Mouse (Mus musculus): Measurements from ENCODE around the gene Cdk6. TPM values are rescaled to one million over a fixed set of nuclear protein-coding genes. Genes with fewer than 3 reads are reported as not detected.
"Not testable (repeated sequence)": the region's sequence is repeated elsewhere in the genome, so short reads cannot be mapped to it uniquely, and the experiment has no call there.

Gene Cdk6
- polyA plus RNA-seq, 1 experiment = 8.9 TPM

- H3K4me2 ChIP-seq (ENCODE audit: low read depth) = no peak overlapping the region
- TF ChIP-seq POLR2AphosphoS2 (IDR thresholded peaks at IDR 0.05; ENCODE audit: insufficient read length, low read depth) (no peak), MAX (IDR thresholded peaks at IDR 0.05; ENCODE audit: low read depth) (no peak), SRF (IDR thresholded peaks at IDR 0.05; ENCODE audit: control insufficient read depth, insufficient read length, low read depth) (no peak), MYOD1 (IDR thresholded peaks at IDR 0.05; ENCODE audit: control insufficient read depth in 1 of 3, insufficient read length in 2 of 3, low read depth in 2 of 3) (no peak)
These were observed 79.0 kb downstream of the Cdk6 start for GRCm38 (mm10) chr5:3420094-3420831.

DNA sequence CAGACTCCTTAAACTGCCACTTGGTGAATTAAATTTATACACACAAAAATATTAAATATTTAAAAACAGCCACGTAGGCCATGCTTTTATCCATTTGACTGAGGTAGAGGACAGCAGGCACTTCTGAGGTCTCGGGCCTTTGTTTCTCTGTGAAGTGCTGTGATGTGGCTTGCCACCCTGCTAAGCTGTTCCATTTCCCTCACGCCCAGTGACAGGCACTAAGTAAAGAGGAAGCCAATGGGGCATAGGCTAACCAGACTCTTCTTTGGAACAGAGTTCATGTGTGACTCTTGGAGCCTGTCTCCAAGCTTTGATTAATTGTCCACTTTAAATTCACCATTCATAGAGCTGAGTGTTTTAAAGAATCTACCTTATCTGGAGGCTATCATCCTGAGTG is 79.5 kb downstream of the Cdk6 start:
- H3K27me3 ChIP-seq (ENCODE audit: control insufficient read depth, insufficient read depth, insufficient read length) = no peaks in the 10 kb centered on the region
- no peak overlapping the region for H3ac ChIP-seq (ENCODE audit: control insufficient read depth, insufficient read length)
- H3K4me2 ChIP-seq (ENCODE audit: low read depth) = no peak overlapping the region
- no peak for TF ChIP-seq USF1 (IDR thresholded peaks at IDR 0.05; ENCODE audit: low read depth)
- TF ChIP-seq E2F4 (IDR thresholded peaks at IDR 0.05; ENCODE audit: insufficient read depth) = no peak
- no peak for TF ChIP-seq TCF12 (IDR thresholded peaks at IDR 0.05; ENCODE audit: insufficient read depth, poor library complexity, severe bottlenecking)
- no peak for TF ChIP-seq MYOG (IDR thresholded peaks at IDR 0.05; ENCODE audit: control insufficient read depth in 1 of 3, insufficient read depth in 1 of 3, insufficient read length in 2 of 3, low read depth in 2 of 3)
- no peak for TF ChIP-seq CEBPB (IDR thresholded peaks at IDR 0.05; ENCODE audit: insufficient read depth, poor library complexity, severe bottlenecking)
- TF ChIP-seq SRF (IDR thresholded peaks at IDR 0.05; ENCODE audit: control insufficient read depth, insufficient read length, low read depth) = no peak
- TF ChIP-seq MAX (IDR thresholded peaks at IDR 0.05; ENCODE audit: low read depth) = no peak
- TF ChIP-seq POLR2A (IDR thresholded peaks at IDR 0.05; ENCODE audit: insufficient read length, low read depth) = no peak
- TF ChIP-seq MYOD1 (IDR thresholded peaks at IDR 0.05; ENCODE audit: control insufficient read depth in 1 of 3, insufficient read length in 2 of 3, low read depth in 2 of 3) = no peak
- TF ChIP-seq REST (IDR thresholded peaks at IDR 0.05; ENCODE audit: insufficient read depth, insufficient read length) = no peak
- no peak for TF ChIP-seq POLR2AphosphoS2 (IDR thresholded peaks at IDR 0.05; ENCODE audit: insufficient read length, low read depth)
- TF ChIP-seq TCF3 (IDR thresholded peaks at IDR 0.05; ENCODE audit: insufficient read length, low read depth) = no peak
- no peak overlapping the region for H3K4me3 ChIP-seq
- H3K36me3 ChIP-seq (ENCODE audit: control insufficient read depth, insufficient read depth) = no peaks in the 10 kb centered on the region
- H3K79me2 ChIP-seq (ENCODE audit: control insufficient read depth, insufficient read depth) = no peaks in the 10 kb centered on the region

More at GRCm38 (mm10) chr5:3420094-3420831, 79.0 kb downstream of the Cdk6 start:
- Histone ChIP-seq H3K27me3 (ENCODE audit: control insufficient read depth, insufficient read depth, insufficient read length) (no peaks in the 10 kb centered on the region), H3ac (ENCODE audit: control insufficient read depth, insufficient read length) (no peak overlapping the region), H3K79me2 (ENCODE audit: control insufficient read depth, insufficient read depth) (no peaks in the 10 kb centered on the region), H3K36me3 (ENCODE audit: control insufficient read depth, insufficient read depth) (no peaks in the 10 kb centered on the region), H3K4me3 (no peak overlapping the region)

GRCm38 (mm10) chr5:3433131-3433700 is 91.9 kb downstream of the Cdk6 start:
- H3K4me2 ChIP-seq (ENCODE audit: low read depth) = peak overlapping the region; percentile 34
- H3K36me3 ChIP-seq (ENCODE audit: control insufficient read depth, insufficient read depth) = not testable (repeated sequence)

DNA sequence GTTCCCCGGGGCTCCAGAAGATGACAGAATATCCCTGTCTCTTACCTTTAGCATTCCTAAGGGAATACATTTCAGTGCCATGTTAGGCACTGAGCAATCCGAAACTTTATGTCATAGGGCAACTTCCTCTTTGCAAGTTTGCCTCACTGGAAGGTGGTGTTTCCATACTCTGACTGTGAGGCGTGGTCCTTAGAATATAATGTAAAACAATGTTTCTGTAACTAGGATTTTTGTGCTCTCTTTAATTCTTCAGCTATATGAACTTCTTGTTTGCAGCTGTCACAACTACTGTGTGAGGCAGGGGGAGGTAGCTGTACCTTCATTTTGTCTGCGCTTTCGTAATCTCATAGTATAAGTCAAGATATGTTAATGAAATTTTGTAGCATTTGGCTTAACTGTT is 92.8 kb downstream of the Cdk6 start:
- H3ac ChIP-seq (ENCODE audit: control insufficient read depth, insufficient read length); H3K79me2 ChIP-seq (ENCODE audit: control insufficient read depth, insufficient read depth); H3K4me2 ChIP-seq (ENCODE audit: low read depth); H3K27me3 ChIP-seq (ENCODE audit: control insufficient read depth, insufficient read depth, insufficient read length); H3K4me3 ChIP-seq; H3K36me3 ChIP-seq (ENCODE audit: control insufficient read depth, insufficient read depth): not testable (repeated sequence)

More at GRCm38 (mm10) chr5:3433131-3433700, 91.9 kb downstream of the Cdk6 start:
- H3K4me3 ChIP-seq; H3K79me2 ChIP-seq (ENCODE audit: control insufficient read depth, insufficient read depth); H3K27me3 ChIP-seq (ENCODE audit: control insufficient read depth, insufficient read depth, insufficient read length); H3ac ChIP-seq (ENCODE audit: control insufficient read depth, insufficient read length): not testable (repeated sequence)

DNA sequence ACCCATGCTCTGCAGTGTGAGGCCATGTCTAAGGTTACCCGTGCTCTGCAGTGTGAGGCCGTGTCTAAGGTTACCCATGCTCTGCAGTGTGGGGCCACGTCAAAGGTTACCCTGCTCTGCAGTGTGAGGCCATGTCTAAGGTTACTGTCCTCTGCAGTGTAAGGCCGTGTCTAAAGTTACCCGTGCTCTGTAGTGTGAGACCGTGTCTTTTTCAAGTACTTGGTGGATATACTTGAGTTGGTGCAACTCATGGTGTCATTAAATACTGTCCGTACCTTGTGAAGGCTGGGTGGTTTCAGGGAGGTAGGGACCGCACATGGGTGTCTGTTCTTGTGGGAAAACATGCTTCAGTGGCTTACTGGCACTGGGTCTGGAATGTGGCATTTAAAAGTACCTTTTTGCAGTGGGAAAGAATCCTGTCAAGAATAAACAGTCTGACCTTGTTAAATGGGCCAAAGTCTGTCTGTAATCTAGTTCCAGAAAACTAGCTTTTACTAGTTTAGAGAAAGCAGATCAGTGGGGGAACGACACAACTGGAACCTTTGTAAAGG is 97.2 kb downstream of the Cdk6 start:
- H3K27me3 ChIP-seq (ENCODE audit: control insufficient read depth, insufficient read depth, insufficient read length); H3K79me2 ChIP-seq (ENCODE audit: control insufficient read depth, insufficient read depth); H3K4me3 ChIP-seq; H3K36me3 ChIP-seq (ENCODE audit: control insufficient read depth, insufficient read depth); H3ac ChIP-seq (ENCODE audit: control insufficient read depth, insufficient read length); H3K4me2 ChIP-seq (ENCODE audit: low read depth): not testable (repeated sequence)

DNA sequence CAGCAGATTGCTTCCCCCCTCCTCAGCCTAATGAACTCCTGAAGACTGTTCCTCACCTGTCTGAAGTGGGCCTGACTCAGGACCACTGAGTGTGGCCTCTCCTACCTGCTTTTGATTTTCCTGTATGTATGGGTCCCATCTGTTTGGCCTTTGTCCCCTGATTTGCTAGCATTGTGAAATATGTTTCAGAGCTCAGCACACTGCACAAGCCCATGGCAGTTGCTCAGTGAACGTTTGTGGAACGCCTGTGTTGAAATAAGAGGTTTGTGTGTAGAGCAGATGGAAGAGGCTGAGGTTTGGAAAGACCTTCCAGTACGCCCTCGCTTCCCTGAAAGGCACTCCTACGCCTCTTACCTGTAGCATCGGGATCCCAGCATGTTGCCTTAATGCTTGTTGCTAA is 98.1 kb downstream of the Cdk6 start:
- not testable (repeated sequence) for H3K4me2 ChIP-seq (ENCODE audit: low read depth); H3K36me3 ChIP-seq (ENCODE audit: control insufficient read depth, insufficient read depth); H3K79me2 ChIP-seq (ENCODE audit: control insufficient read depth, insufficient read depth); H3K27me3 ChIP-seq (ENCODE audit: control insufficient read depth, insufficient read depth, insufficient read length); H3K4me3 ChIP-seq; H3ac ChIP-seq (ENCODE audit: control insufficient read depth, insufficient read length)

DNA sequence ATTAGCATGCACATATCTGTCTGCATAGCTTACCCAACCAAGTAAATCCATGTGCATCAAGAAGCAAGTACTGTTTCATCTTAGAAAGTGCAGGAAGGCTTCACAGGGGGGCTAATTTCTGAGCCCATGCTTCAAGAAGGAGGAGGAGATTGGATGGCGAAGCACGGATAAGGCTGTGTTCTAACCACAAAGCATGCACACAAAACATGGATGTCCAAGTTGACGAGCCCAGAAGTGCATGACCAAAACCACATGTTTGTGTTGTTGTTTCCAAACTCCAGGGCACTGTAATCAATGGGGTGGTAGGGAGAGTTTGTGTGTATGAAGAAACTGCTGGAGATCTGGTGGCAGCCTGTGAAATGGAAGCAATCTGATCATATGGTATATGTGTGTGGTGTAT is 101.2 kb downstream of the Cdk6 start:
- H3K36me3 ChIP-seq (ENCODE audit: control insufficient read depth, insufficient read depth); H3K4me3 ChIP-seq; H3K79me2 ChIP-seq (ENCODE audit: control insufficient read depth, insufficient read depth); H3K4me2 ChIP-seq (ENCODE audit: low read depth); H3K27me3 ChIP-seq (ENCODE audit: control insufficient read depth, insufficient read depth, insufficient read length); H3ac ChIP-seq (ENCODE audit: control insufficient read depth, insufficient read length): not testable (repeated sequence)

DNA sequence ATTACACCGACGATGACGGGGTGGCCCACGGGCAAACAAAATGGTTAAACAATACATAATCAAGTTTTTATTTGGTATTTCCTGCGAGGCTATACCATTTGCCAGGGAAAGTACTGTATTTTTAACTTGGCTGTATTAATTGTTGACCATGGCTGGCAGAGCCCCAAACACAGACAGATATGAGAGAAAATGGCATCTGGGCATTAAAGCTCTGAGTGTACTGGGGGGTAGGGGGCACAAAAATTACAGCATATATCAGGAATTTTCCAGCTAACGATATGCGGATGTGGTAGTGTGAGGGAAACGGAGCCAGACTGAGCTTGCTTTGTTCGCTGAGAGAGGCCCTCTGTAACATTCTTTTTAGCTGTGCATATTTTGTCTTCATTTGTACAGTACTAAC is 109.9 kb downstream of the Cdk6 start:
- H3K27me3 ChIP-seq (ENCODE audit: control insufficient read depth, insufficient read depth, insufficient read length); H3ac ChIP-seq (ENCODE audit: control insufficient read depth, insufficient read length); H3K79me2 ChIP-seq (ENCODE audit: control insufficient read depth, insufficient read depth); H3K36me3 ChIP-seq (ENCODE audit: control insufficient read depth, insufficient read depth); H3K4me3 ChIP-seq; H3K4me2 ChIP-seq (ENCODE audit: low read depth): not testable (repeated sequence)

GRCm38 (mm10) chr5:3453946-3454345 is 112.7 kb downstream of the Cdk6 start:
- not testable (repeated sequence) for H3K36me3 ChIP-seq (ENCODE audit: control insufficient read depth, insufficient read depth); H3K79me2 ChIP-seq (ENCODE audit: control insufficient read depth, insufficient read depth); H3K4me3 ChIP-seq; H3ac ChIP-seq (ENCODE audit: control insufficient read depth, insufficient read length); H3K4me2 ChIP-seq (ENCODE audit: low read depth); H3K27me3 ChIP-seq (ENCODE audit: control insufficient read depth, insufficient read depth, insufficient read length)

Measured in myocyte (in vitro differentiated cells).